Mouse (Mus musculus) CH12.LX (cell line): Measurements from ENCODE around the gene Sp8. TPM values are rescaled to one million over a fixed set of nuclear protein-coding genes. Genes with fewer than 3 reads are reported as not detected.

ENCODE experiments used
- DNase-seq: peaks from one replicate; pipeline ENCODE4 v3.0.0-alpha.2; 2013; ENCODE audit errors: extremely low read depth
- H3K27ac ChIP-seq: 2 replicates; pipeline ENCODE4 v1.5.1; 2012; ENCODE audit warnings: low read depth, mild to moderate bottlenecking, control low read depth, moderate library complexity; ENCODE audit not compliant: insufficient read depth
- H3K27me3 ChIP-seq: replicated peaks from 2 replicates; pipeline ENCODE3; 2012; ENCODE audit warnings: inconsistent platforms
- H3K36me3 ChIP-seq, 2 experiments: replicated peaks in 1 of 2; 2 replicates each; pipeline versions ENCODE3 to v1.6.1; 2012; ENCODE audit warnings: inconsistent platforms in 1 of 2, low read length in 1 of 2, mild to moderate bottlenecking in 1 of 2, mixed read lengths in 1 of 2, moderate library complexity in 1 of 2; ENCODE audit not compliant: control insufficient read depth in 1 of 2, insufficient read depth in 1 of 2
- H3K4me1 ChIP-seq, 2 experiments: 2 replicates each; pipeline ENCODE4 v1.6.1; 2012; ENCODE audit warnings: inconsistent platforms in 1 of 2, moderate library complexity in 1 of 2; ENCODE audit not compliant: insufficient read depth in 2 of 2, control insufficient read depth in 1 of 2
- H3K4me2 ChIP-seq: 2 replicates; pipeline ENCODE4 v1.6.1; 2012; ENCODE audit warnings: low read depth, mild to moderate bottlenecking, control low read depth; ENCODE audit not compliant: poor library complexity, insufficient read depth, severe bottlenecking
- H3K4me3 ChIP-seq, 3 experiments: fragments of 150-350 bp in 1 of 3; sonication (generic) in 1 of 3; replicated peaks in 1 of 3; 2 replicates each; pipeline versions ENCODE3 to v1.5.1; 2011 to 2012; ENCODE audit warnings: low read depth in 2 of 3, low read length in 2 of 3, mild to moderate bottlenecking in 2 of 3, moderate library complexity in 2 of 3, control low read depth in 1 of 3, improper control_type of control experiment in 1 of 3, inconsistent platforms in 1 of 3, mixed read lengths in 1 of 3; ENCODE audit not compliant: poor library complexity in 1 of 3
- H3K79me2 ChIP-seq: replicated peaks from 2 replicates; pipeline ENCODE4 v1.6.1; 2012; ENCODE audit warnings: mild to moderate bottlenecking, moderate library complexity; ENCODE audit not compliant: control insufficient read depth, poor library complexity, insufficient read depth, severe bottlenecking; ENCODE audit errors: extremely low read depth
- H3K9ac ChIP-seq: 2 replicates; pipeline ENCODE4 v1.6.1; 2012; ENCODE audit warnings: low read depth, mild to moderate bottlenecking, control low read depth, moderate library complexity; ENCODE audit not compliant: insufficient read depth
- H3K9me3 ChIP-seq: replicated peaks from 2 replicates; pipeline ENCODE3; 2012; ENCODE audit warnings: low read length, inconsistent platforms, mixed read lengths
- CHD1 ChIP-seq: IDR thresholded peaks from 2 replicates; pipeline ENCODE4 v1.6.1; 2012; ENCODE audit warnings: low read depth, low read length, improper control_type of control experiment, inconsistent platforms
- CTCF ChIP-seq, 2 experiments: IDR thresholded peaks in 1 of 2; conservative IDR thresholded peaks in 1 of 2; 2 replicates each; pipeline ENCODE4 v1.5.1; 2011 to 2012; ENCODE audit warnings: low read depth in 2 of 2, low read length in 2 of 2, improper control_type of control experiment in 1 of 2, inconsistent platforms in 1 of 2, mild to moderate bottlenecking in 1 of 2, moderate library complexity in 1 of 2
- E2F4 ChIP-seq: IDR thresholded peaks from 2 replicates; pipeline ENCODE4 v1.6.1; 2011; ENCODE audit warnings: low read depth, low read length, improper control_type of control experiment; ENCODE audit not compliant: insufficient replicate concordance
- EP300 ChIP-seq: IDR thresholded peaks from 2 replicates; pipeline ENCODE4 v1.6.1; 2011; ENCODE audit warnings: low read length, improper control_type of control experiment
- GABPA ChIP-seq: IDR thresholded peaks from 2 replicates; pipeline ENCODE4 v1.6.1; 2012; ENCODE audit warnings: low read depth, low read length, improper control_type of control experiment, inconsistent platforms; ENCODE audit not compliant: insufficient replicate concordance
- HCFC1 ChIP-seq: IDR thresholded peaks from 2 replicates; pipeline ENCODE4 v1.6.1; 2012; ENCODE audit warnings: low read depth, mild to moderate bottlenecking, inconsistent platforms, low read length, improper control_type of control experiment
- IRF4 ChIP-seq: IDR thresholded peaks from 2 replicates; pipeline ENCODE4 v1.6.1; 2014; ENCODE audit warnings: low read depth, mild to moderate bottlenecking, inconsistent platforms, low read length, improper control_type of control experiment
- KAT2A ChIP-seq: IDR thresholded peaks from 2 replicates; pipeline ENCODE4 v1.6.1; 2012; ENCODE audit warnings: low read length, improper control_type of control experiment, inconsistent platforms; ENCODE audit not compliant: insufficient replicate concordance
- MAFK ChIP-seq: IDR thresholded peaks from 2 replicates; pipeline ENCODE4 v1.6.1; 2011; ENCODE audit warnings: low read length, improper control_type of control experiment; ENCODE audit not compliant: insufficient replicate concordance
- MAX ChIP-seq: IDR thresholded peaks from 2 replicates; pipeline ENCODE4 v1.6.1; 2011; ENCODE audit warnings: low read length, improper control_type of control experiment
- MAZ ChIP-seq: IDR thresholded peaks from 2 replicates; pipeline ENCODE4 v1.6.1; 2012; ENCODE audit warnings: low read depth, mild to moderate bottlenecking, inconsistent platforms, low read length, improper control_type of control experiment, moderate library complexity
- MEF2A ChIP-seq: IDR thresholded peaks from 2 replicates; pipeline ENCODE4 v1.6.1; 2014; ENCODE audit warnings: low read depth, mild to moderate bottlenecking, inconsistent platforms, low read length, improper control_type of control experiment, borderline replicate concordance
- POLR2A ChIP-seq: IDR thresholded peaks from 2 replicates; pipeline ENCODE4 v1.6.1; 2011; ENCODE audit warnings: low read depth, mild to moderate bottlenecking, improper control_type of control experiment, low read length
- POLR2AphosphoS2 ChIP-seq: IDR thresholded peaks from 2 replicates; pipeline ENCODE4 v1.6.1; 2011; ENCODE audit warnings: low read depth, low read length, improper control_type of control experiment
- RAD21 ChIP-seq: IDR thresholded peaks from 2 replicates; pipeline ENCODE4 v1.6.1; 2011; ENCODE audit warnings: low read depth, mild to moderate bottlenecking, low read length, improper control_type of control experiment, moderate library complexity
- SMC3 ChIP-seq: IDR thresholded peaks from 2 replicates; pipeline ENCODE4 v1.6.1; 2011; ENCODE audit warnings: low read depth, low read length, improper control_type of control experiment
- TBP ChIP-seq: conservative IDR thresholded peaks from 2 replicates; pipeline ENCODE4 v1.6.1; 2011; ENCODE audit warnings: low read depth, low read length, improper control_type of control experiment
- UBTF ChIP-seq: IDR thresholded peaks from 2 replicates; pipeline ENCODE4 v1.6.1; 2012; ENCODE audit warnings: low read depth, mild to moderate bottlenecking, inconsistent platforms, low read length, improper control_type of control experiment, moderate library complexity
- USF1 ChIP-seq: IDR thresholded peaks from 2 replicates; pipeline ENCODE4 v1.6.1; 2014; ENCODE audit warnings: low read depth, mild to moderate bottlenecking, inconsistent platforms, low read length, improper control_type of control experiment
- ZC3H11A ChIP-seq: IDR thresholded peaks from 2 replicates; pipeline ENCODE4 v1.6.1; 2012; ENCODE audit warnings: low read depth, mild to moderate bottlenecking, inconsistent platforms, low read length, improper control_type of control experiment
- dilution Hi-C: fragments of 300-500 bp; cut with MboI; formaldehyde crosslinking; loops from 2 replicates; pipeline ENCODE4 v1.14.3; 2020; ENCODE audit warnings: low sequenced_read_pairs; ENCODE audit not compliant: extremely low pct_unique_long_range_greater_than_20kb, extremely low pct_ligation_motif_present
- in situ Hi-C: fragments of 300-500 bp; cut with MboI; formaldehyde crosslinking; loops from 3 replicates; pipeline ENCODE4 v1.14.3; 2019; ENCODE audit warnings: low sequenced_read_pairs, low pct_ligation_motif_present, low pct_unique_long_range_greater_than_20kb, mixed read lengths
- polyA plus RNA-seq: library from polyadenylated mRNA; unstranded; fragments of >175 nt; gene quantifications from 2 replicates; pipeline ENCODE4 v1.2.1, GENCODE M21; 2012; ENCODE audit warnings: low read depth; ENCODE audit not compliant: insufficient read length
- total RNA-seq, 2 experiments: library from RNA; depleted of rRNA; stranded (reverse); fragments of 300-350 nt in 1 of 2; fragments of >200 nt in 1 of 2; gene quantifications; 2 replicates each; pipeline ENCODE4 v1.2.3; 2012 to 2014

Sp8 gene
- total and polyA plus RNA-seq, 3 experiments, result not detected

GRCm38 (mm10) chr12:118840301-118840700, 5.8 kb upstream of the Sp8 start:
- in situ Hi-C loops, result no loop called here
- H3K79me2 ChIP-seq, result no peaks in the 10 kb centered on the region
- H3K36me3 ChIP-seq, result no peaks in the 10 kb centered on the region
- H3K9me3 ChIP-seq, result no peaks in the 10 kb centered on the region
- H3K4me3 ChIP-seq, result no peak overlapping the region
- DNase-seq, result no peak
- H3K4me1 ChIP-seq, result no peaks in the 10 kb centered on the region
- H3K4me2 ChIP-seq, result no peak overlapping the region
- TF ChIP-seq GABPA, result no peak
- no peak for TF ChIP-seq UBTF
- TF ChIP-seq HCFC1, result no peak
- no peak for TF ChIP-seq SMC3
- TF ChIP-seq, all 38 proteins: peak for 0
- H3K27ac ChIP-seq, result no peak overlapping the region
- no peak overlapping the region for H3K9ac ChIP-seq
- dilution Hi-C loops, result no loop called here
- no peaks in the 10 kb centered on the region for H3K27me3 ChIP-seq

- dilution Hi-C loops, result no loop called here
- TF ChIP-seq MAX (no peak), E2F4 (no peak), EP300 (no peak), MAFK (no peak), KAT2A (no peak), POLR2AphosphoS2 (no peak), RAD21 (no peak), TBP (no peak), UBTF (no peak), MEF2A (no peak), MAZ (no peak), SMC3 (no peak), CTCF (conservative IDR thresholded peaks at IDR 0.05 in 1 of 2, IDR thresholded peaks at IDR 0.05 in 1 of 2; ENCODE audit: low read depth in 2 of 2, low read length in 2 of 2) (no peak), HCFC1 (no peak), CHD1 (no peak), IRF4 (no peak), ZC3H11A (no peak), POLR2A (no peak), GABPA (no peak), USF1 (no peak)
- H3K9me3 ChIP-seq, result no peaks in the 10 kb centered on the region
- in situ Hi-C loops, result no loop called here
- H3K4me1 ChIP-seq, result no peaks in the 10 kb centered on the region
- no peak overlapping the region for H3K27ac ChIP-seq
- no peaks in the 10 kb centered on the region for H3K27me3 ChIP-seq
- no peak overlapping the region for H3K4me3 ChIP-seq
- no peak overlapping the region for H3K9ac ChIP-seq
- H3K79me2 ChIP-seq, result no peaks in the 10 kb centered on the region
- H3K36me3 ChIP-seq, result no peaks in the 10 kb centered on the region
- no peak overlapping the region for H3K4me2 ChIP-seq
- no peak for DNase-seq
Measured at GRCm38 (mm10) chr12:118840861-118841260, 5.3 kb upstream of the Sp8 start.
